Mouse (Mus musculus): ENCODE results near the gene Caskin2. TPM values are rescaled to one million over a fixed set of nuclear protein-coding genes. Genes with fewer than 3 reads are reported as not detected.

Caskin2 gene
- polyA plus RNA-seq, 1 experiment = not detected

DNA sequence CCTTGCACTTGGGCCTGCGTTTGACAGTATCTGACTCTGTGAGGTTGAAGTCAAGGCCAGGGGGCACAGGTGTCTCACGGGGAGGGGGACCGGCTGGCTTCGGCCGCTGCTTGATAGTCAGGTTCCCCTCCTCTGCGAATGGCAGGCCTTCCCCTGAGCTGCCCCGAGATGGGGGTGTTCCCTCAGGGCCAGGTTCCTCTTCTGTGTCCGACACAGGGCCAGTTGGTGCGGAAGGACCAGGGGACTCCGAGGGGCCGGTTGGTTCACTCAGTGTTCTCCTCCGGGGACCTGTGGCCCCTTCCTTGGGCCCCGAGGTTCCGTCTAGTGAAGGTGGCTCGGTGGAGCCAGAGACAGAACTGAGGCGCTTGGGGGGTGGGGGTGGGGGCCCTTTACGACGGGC lies 12.5 kb downstream of the Caskin2 start:
- TF ChIP-seq POLR2A (IDR thresholded peaks at IDR 0.05; ENCODE audit: insufficient read depth, low read depth, low read length) (no peak), CTCF (IDR thresholded peaks at IDR 0.05; ENCODE audit: insufficient read depth, low read depth, low read length) (no peak)
- no peaks in the 10 kb centered on the region for H3K4me1 ChIP-seq (ENCODE audit: control insufficient read depth, insufficient read depth, low read length)
- H3K4me3 ChIP-seq (ENCODE audit: insufficient read depth, low read depth, low read length) = no peak overlapping the region
- WGBS = 91% methylated on average over 18 of the region's 18 CpGs
- H3K27ac ChIP-seq (ENCODE audit: insufficient read depth, low read depth, low read length) = no peak overlapping the region

DNA sequence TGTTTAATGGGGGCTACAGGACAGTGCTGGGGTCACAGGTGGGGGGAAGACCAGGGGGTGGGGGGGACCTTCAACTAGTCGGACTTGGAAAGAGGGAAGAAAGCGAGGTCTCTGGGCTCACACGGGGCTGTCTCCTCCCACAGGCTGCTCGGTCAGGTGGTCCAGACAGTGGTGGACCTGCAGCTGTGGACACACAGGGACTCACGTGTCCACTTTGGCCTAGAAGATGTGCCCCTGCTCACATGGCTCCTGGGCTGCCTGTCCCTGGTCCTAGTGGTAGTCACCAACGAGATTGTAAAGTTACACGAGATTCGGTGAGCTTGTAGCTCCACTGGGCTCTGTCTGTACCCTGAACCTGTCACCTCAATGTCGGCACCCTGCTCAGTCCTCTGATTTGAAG lies 15.8 kb downstream of the Caskin2 start:
- Histone ChIP-seq H3K4me3 (ENCODE audit: insufficient read depth, low read depth, low read length) (no peak overlapping the region), H3K4me1 (ENCODE audit: control insufficient read depth, insufficient read depth, low read length) (no peaks in the 10 kb centered on the region), H3K27ac (ENCODE audit: insufficient read depth, low read depth, low read length) (no peak overlapping the region)
- 80% methylated on average over 9 of the region's 9 CpGs for WGBS
- TF ChIP-seq POLR2A (IDR thresholded peaks at IDR 0.05; ENCODE audit: insufficient read depth, low read depth, low read length) (no peak), CTCF (IDR thresholded peaks at IDR 0.05; ENCODE audit: insufficient read depth, low read depth, low read length) (no peak)

DNA sequence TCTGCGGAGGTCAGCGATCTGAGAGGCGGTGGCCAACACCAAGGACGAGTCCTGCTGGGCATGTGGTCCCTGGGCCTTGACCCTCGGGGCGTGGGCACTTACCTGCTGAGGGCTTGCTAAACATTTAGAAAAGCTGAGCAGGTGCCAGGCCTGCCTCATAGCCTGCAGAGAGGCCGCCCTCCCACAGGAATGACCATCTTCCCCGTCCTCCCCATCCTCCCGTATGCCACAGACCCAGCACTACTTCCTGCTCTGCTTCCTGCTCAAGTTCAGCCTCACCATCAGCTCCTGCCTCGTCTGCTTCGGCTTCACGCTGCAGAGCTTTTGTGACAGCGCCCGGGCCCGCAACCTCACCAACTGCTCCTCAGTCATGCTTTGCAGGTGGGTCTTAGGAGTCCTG lies 16.5 kb downstream of the Caskin2 start:
- Histone ChIP-seq H3K4me3 (ENCODE audit: insufficient read depth, low read depth, low read length) (no peak overlapping the region), H3K27ac (ENCODE audit: insufficient read depth, low read depth, low read length) (no peak overlapping the region), H3K4me1 (ENCODE audit: control insufficient read depth, insufficient read depth, low read length) (no peaks in the 10 kb centered on the region)
- 84% methylated on average over 15 of the region's 15 CpGs for WGBS
- TF ChIP-seq POLR2A (IDR thresholded peaks at IDR 0.05; ENCODE audit: insufficient read depth, low read depth, low read length) = no peak
- TF ChIP-seq CTCF (IDR thresholded peaks at IDR 0.05; ENCODE audit: insufficient read depth, low read depth, low read length) = no peak

DNA sequence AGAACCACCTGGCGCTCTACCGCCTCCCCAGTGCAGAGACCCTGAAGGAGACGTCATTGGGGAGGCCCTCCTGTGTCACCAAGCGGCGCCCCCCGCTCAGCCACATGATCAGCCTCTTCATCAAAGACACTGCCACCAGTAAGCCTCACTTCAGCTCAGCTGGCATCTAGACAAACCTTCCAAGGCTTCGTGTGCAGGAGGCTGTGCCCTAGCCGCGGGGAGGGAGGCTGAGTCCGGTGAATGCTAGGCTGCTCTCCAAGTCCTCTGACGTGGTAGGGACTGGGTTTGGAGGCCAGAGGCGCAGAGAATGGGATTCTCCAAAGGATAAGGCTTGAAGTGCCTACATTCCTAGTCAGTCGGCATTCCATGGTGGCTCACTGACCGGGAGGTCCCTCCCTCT lies 21.1 kb downstream of the Caskin2 start:
- H3K4me3 ChIP-seq (ENCODE audit: insufficient read depth, low read depth, low read length) = no peak overlapping the region
- no peak overlapping the region for H3K27ac ChIP-seq (ENCODE audit: insufficient read depth, low read depth, low read length)
- no peak for TF ChIP-seq POLR2A (IDR thresholded peaks at IDR 0.05; ENCODE audit: insufficient read depth, low read depth, low read length)
- TF ChIP-seq CTCF (IDR thresholded peaks at IDR 0.05; ENCODE audit: insufficient read depth, low read depth, low read length) = no peak
- no peaks in the 10 kb centered on the region for H3K4me1 ChIP-seq (ENCODE audit: control insufficient read depth, insufficient read depth, low read length)
- 67% methylated on average over 14 of the region's 14 CpGs for WGBS

DNA sequence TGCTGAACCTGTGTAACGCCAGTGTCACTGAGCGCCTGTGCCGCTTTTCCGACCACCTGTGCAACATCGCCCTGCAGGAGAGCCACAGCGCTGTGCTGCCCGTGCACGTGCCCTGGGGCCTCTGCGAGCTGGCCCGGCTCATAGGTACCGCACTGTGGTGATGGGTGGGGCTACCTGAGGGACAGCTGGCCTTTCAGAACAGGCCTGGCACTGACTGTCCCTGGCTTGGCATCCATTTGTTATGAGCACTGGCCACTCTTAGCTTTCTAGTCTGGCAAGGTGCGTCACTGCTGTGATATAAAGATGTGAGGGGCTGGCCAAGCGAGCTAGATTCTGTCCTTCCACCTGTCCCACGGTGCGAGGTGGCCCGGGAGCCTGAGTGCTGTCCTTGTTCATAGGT lies 21.5 kb downstream of the Caskin2 start:
- Histone ChIP-seq H3K4me3 (ENCODE audit: insufficient read depth, low read depth, low read length) (no peak overlapping the region), H3K4me1 (ENCODE audit: control insufficient read depth, insufficient read depth, low read length) (peaks cover 1% of the 10 kb centered on the region; the same call in 1 of the 2 replicates), H3K27ac (ENCODE audit: insufficient read depth, low read depth, low read length) (no peak overlapping the region)
- 96% methylated on average over 16 of the region's 16 CpGs for WGBS
- TF ChIP-seq CTCF (IDR thresholded peaks at IDR 0.05; ENCODE audit: insufficient read depth, low read depth, low read length) (no peak), POLR2A (IDR thresholded peaks at IDR 0.05; ENCODE audit: insufficient read depth, low read depth, low read length) (no peak)

DNA sequence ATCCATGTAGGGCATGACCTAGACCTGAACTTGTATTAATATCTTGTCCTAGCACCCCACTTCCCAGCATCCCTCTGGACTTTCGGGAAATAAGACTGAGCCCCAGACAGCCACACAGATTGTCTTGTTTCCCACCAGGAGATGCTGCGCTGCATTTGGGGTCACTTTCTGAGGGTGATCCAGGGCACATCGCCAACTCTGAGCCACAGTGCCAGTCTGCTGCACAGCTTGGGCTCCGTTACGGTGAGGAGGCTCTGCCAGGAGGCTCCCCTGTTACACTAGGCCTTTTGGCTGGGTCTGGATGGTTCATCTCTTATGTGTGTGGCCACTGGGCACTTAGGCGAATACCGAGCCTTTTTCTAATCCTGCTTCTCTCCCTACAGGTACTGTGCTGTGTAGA lies 23.7 kb downstream of the Caskin2 start:
- 74% methylated on average over 7 of the region's 7 CpGs for WGBS
- Histone ChIP-seq H3K27ac (ENCODE audit: insufficient read depth, low read depth, low read length) (no peak overlapping the region), H3K4me3 (ENCODE audit: insufficient read depth, low read depth, low read length) (no peak overlapping the region), H3K4me1 (ENCODE audit: control insufficient read depth, insufficient read depth, low read length) (peaks cover 13% of the 10 kb centered on the region)
- no peak for TF ChIP-seq CTCF (IDR thresholded peaks at IDR 0.05; ENCODE audit: insufficient read depth, low read depth, low read length)
- TF ChIP-seq POLR2A (IDR thresholded peaks at IDR 0.05; ENCODE audit: insufficient read depth, low read depth, low read length) = no peak

DNA sequence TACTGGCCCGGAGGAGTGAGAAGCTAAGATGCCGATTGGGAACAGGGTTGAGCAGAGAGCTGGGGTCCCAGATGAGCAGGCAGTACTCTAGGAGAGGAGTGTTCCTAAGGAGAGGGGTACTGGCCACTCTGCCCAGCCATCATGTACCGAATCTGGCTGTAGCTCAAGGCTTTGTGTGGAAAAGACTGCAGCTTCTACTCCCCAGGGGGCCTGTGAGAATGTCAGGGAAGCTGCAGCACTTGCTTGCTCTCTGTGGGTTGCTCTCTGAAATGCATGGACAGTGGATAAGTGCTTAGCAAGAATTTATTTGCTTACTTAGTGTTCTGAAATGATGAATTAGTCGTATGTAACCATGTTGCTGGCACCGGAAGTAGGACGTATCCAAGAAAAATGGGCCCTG lies 27.0 kb downstream of the Caskin2 start:
- WGBS = 66% methylated on average over 6 of the region's 6 CpGs
- TF ChIP-seq CTCF (IDR thresholded peaks at IDR 0.05; ENCODE audit: insufficient read depth, low read depth, low read length) (no peak), POLR2A (IDR thresholded peaks at IDR 0.05; ENCODE audit: insufficient read depth, low read depth, low read length) (no peak)
- Histone ChIP-seq H3K27ac (ENCODE audit: insufficient read depth, low read depth, low read length) (no peak overlapping the region), H3K4me3 (ENCODE audit: insufficient read depth, low read depth, low read length) (no peak overlapping the region), H3K4me1 (ENCODE audit: control insufficient read depth, insufficient read depth, low read length) (peaks cover 28% of the 10 kb centered on the region)

DNA sequence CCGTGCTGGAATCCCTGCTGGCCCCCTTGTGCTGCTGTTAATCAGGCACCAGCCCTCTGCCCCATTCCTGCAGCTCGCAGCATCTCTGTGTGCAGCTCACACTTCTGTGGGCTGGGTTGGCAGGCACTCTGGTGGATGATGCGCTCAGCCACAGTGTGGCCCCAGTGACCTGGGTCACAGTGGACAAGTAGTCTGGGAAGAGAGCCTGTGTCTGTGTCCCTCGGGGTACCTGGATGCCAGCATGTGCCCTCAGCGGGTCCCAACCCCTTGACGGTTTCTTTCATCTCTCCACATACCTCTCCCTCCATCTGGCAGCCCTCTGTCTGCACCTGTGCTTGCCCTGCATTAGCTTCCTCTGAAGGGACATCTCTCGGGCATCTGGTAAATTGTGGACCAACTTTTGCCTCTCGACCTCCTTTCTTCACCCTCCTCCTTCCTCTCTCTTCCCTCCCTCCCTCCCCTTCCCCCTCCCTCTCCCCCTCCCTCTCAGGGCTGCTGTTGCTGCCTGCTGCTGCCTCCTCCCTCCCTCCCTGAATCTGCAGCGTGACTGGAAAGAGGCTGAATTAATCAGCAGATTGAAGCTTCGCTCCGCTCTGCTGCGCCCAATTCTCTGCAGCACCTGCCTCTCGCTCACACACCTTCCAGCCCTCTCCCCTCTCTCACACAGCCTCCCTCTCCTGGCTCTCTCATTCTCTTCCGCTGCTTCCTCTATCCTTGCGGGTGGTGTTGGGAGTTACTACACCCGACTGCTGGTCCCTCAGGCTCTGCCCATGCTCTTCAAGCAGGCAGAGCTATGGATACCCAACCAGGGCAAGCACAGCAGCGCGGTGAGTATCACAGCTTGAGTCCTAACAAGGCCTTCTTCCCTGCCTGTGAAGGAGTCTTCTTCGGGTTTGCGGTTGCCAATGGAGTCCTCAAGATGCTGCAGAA lies 33.0 kb downstream of the Caskin2 start:
- H3K4me1 ChIP-seq (ENCODE audit: control insufficient read depth, insufficient read depth, low read length) = peaks cover 49% of the 10 kb centered on the region
- 13% methylated on average over 20 of the region's 20 CpGs for WGBS
- H3K4me3 ChIP-seq (ENCODE audit: insufficient read depth, low read depth, low read length) = peak overlapping the region; percentile 39
- TF ChIP-seq CTCF (IDR thresholded peaks at IDR 0.05; ENCODE audit: insufficient read depth, low read depth, low read length) (no peak), POLR2A (IDR thresholded peaks at IDR 0.05; ENCODE audit: insufficient read depth, low read depth, low read length) (no peak)
- H3K27ac ChIP-seq (ENCODE audit: insufficient read depth, low read depth, low read length) = peak overlapping the region; percentile 34

DNA sequence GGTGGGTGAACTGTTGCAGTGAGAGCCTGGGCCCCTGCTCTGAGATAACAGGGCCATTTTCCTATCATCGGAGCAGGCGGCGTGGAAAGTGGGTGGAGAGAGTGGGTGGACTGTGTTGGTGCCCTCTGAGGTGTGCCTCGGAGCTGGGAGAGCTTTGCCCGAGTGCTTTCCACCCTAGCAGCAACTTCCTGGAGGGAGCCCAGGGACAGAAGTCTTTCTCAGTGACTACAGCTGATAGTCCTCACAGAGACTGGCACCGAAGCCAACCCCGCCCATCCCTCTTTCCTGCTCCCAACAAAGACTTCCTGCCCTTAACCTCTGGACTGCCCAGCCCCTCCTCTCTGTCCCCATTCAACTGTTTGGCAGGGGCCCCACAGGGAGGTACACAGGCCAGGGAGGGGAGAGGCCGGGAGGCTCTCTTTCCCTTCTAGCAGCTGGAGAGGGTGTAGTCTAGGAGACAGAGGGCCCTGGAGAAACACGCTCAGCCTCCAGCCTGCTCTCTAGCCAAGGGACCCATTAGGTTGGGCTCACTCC lies 34.3 kb downstream of the Caskin2 start:
- Histone ChIP-seq H3K27ac (ENCODE audit: insufficient read depth, low read depth, low read length) (peak overlapping the region; percentile 10; the same call in 1 of the 2 replicates), H3K4me3 (ENCODE audit: insufficient read depth, low read depth, low read length) (no peak overlapping the region), H3K4me1 (ENCODE audit: control insufficient read depth, insufficient read depth, low read length) (peaks cover 51% of the 10 kb centered on the region)
- TF ChIP-seq POLR2A (IDR thresholded peaks at IDR 0.05; ENCODE audit: insufficient read depth, low read depth, low read length) = no peak
- TF ChIP-seq CTCF (IDR thresholded peaks at IDR 0.05; ENCODE audit: insufficient read depth, low read depth, low read length) = no peak
- 30% methylated on average over 9 of the region's 9 CpGs for WGBS

All from olfactory bulb, adult 2 months (tissue).